Mouse (Mus musculus) lung, embryonic 15.5 days (tissue): ENCODE data around the gene Fgfr2. TPM values are rescaled to one million over a fixed set of nuclear protein-coding genes. Genes with fewer than 3 reads are reported as not detected.

Source experiments
- ATAC-seq: fragments of 200-750 bp; cut with Nextera tagmentation; 2 replicates; pipeline ENCODE4 v1.8.0; 2017; ENCODE audit warnings: moderate number of reproducible peaks, borderline replicate concordance; ENCODE audit not compliant: low FRiP score, low TSS enrichment; ENCODE audit errors: extremely low read depth
- H3K27ac ChIP-seq: fragments of 300-500 bp; sonication (generic); 2 replicates; pipeline ENCODE4 v1.5.1; 2015; ENCODE audit warnings: moderate library complexity, mild to moderate bottlenecking, inconsistent platforms
- H3K27me3 ChIP-seq: fragments of 300-500 bp; sonication (generic); 2 replicates; pipeline ENCODE4 v1.6.1; 2015; ENCODE audit warnings: inconsistent platforms
- H3K36me3 ChIP-seq: fragments of 300-500 bp; sonication (generic); 2 replicates; pipeline ENCODE4 v1.6.1; 2015; ENCODE audit warnings: inconsistent platforms
- H3K4me1 ChIP-seq: fragments of 300-500 bp; sonication (generic); 2 replicates; pipeline ENCODE4 v1.6.1; 2015; ENCODE audit warnings: inconsistent platforms
- H3K4me2 ChIP-seq: fragments of 300-500 bp; sonication (generic); 2 replicates; pipeline ENCODE4 v1.6.1; 2015; ENCODE audit warnings: inconsistent platforms, mild to moderate bottlenecking, moderate library complexity
- H3K4me3 ChIP-seq: fragments of 300-500 bp; sonication (generic); 2 replicates; pipeline ENCODE4 v1.5.1; 2015; ENCODE audit warnings: mild to moderate bottlenecking, inconsistent platforms
- H3K9ac ChIP-seq: fragments of 300-500 bp; sonication (generic); 2 replicates; pipeline ENCODE4 v1.6.1; 2015; ENCODE audit warnings: inconsistent platforms
- H3K9me3 ChIP-seq: fragments of 300-500 bp; sonication (generic); 2 replicates; pipeline ENCODE4 v1.6.1; 2016; ENCODE audit warnings: inconsistent platforms
- WGBS: fragments of 180-500 bp; shearing (Covaris S2); methylation state at CpG from one replicate; pipeline ENCODE4 v1.1.7; 2015; 5-methylcytosine and 5-hydroxymethylcytosine counted together
- polyA plus RNA-seq: library from polyadenylated mRNA; unstranded; fragments of >200 nt; fragmentation: Nextera tagmentation; extraction: Ambion mirVana; gene quantifications from 2 replicates; pipeline ENCODE4 v1.2.1, GENCODE M21; 2015

Fgfr2 gene
- polyA plus RNA-seq, 1 experiment from 2014 or later, result 160 TPM

- H3K27ac ChIP-seq, result peak overlapping the region; percentile 70
- WGBS, result 8% methylated on average over 5 of the region's 5 CpGs
- ATAC-seq, result peak; percentile 74
- no peaks in the 10 kb centered on the region for H3K9me3 ChIP-seq
- no peaks in the 10 kb centered on the region for H3K36me3 ChIP-seq
- no peak overlapping the region for H3K4me3 ChIP-seq
- peak overlapping the region; percentile 7; the same call in 1 of the 2 replicates for H3K4me2 ChIP-seq
- peaks cover 81% of the 10 kb centered on the region for H3K4me1 ChIP-seq
- no peaks in the 10 kb centered on the region for H3K27me3 ChIP-seq
- no peak overlapping the region for H3K9ac ChIP-seq
Measured at GRCm38 (mm10) chr7:132308537-132309191, 814.5 kb downstream of the Fgfr2 start.

GRCm38 (mm10) chr7:132307722-132308271 lies 815.4 kb downstream of the Fgfr2 start:
- no peak overlapping the region for H3K4me2 ChIP-seq
- H3K4me1 ChIP-seq, result peaks cover 81% of the 10 kb centered on the region
- no peaks in the 10 kb centered on the region for H3K9me3 ChIP-seq
- H3K9ac ChIP-seq, result no peak overlapping the region
- 40% methylated on average over 6 of the region's 6 CpGs for WGBS
- H3K27me3 ChIP-seq, result no peaks in the 10 kb centered on the region
- peak overlapping the region; percentile 70 for H3K27ac ChIP-seq
- no peak overlapping the region for H3K4me3 ChIP-seq
- H3K36me3 ChIP-seq, result no peaks in the 10 kb centered on the region
- ATAC-seq, result peak; percentile 31

- 89% methylated on average over 8 of the region's 8 CpGs for WGBS
- Histone ChIP-seq H3K4me1 (peaks cover 83% of the 10 kb centered on the region), H3K27me3 (no peaks in the 10 kb centered on the region), H3K9me3 (no peaks in the 10 kb centered on the region), H3K36me3 (no peaks in the 10 kb centered on the region), H3K9ac (no peak overlapping the region), H3K4me2 (no peak overlapping the region), H3K4me3 (no peak overlapping the region), H3K27ac (no peak overlapping the region)
- ATAC-seq, result no peak
Measured at GRCm38 (mm10) chr7:132306671-132307412, 816.3 kb downstream of the Fgfr2 start.

- Histone ChIP-seq H3K4me1 (peaks cover 90% of the 10 kb centered on the region), H3K4me3 (no peak overlapping the region), H3K4me2 (no peak overlapping the region), H3K27me3 (no peaks in the 10 kb centered on the region), H3K36me3 (no peaks in the 10 kb centered on the region), H3K27ac (peak overlapping the region; percentile 9; the same call in 1 of the 2 replicates), H3K9me3 (no peaks in the 10 kb centered on the region), H3K9ac (no peak overlapping the region)
- WGBS, result 72% methylated on average over 5 of the region's 5 CpGs
- no peak for ATAC-seq
Measured at GRCm38 (mm10) chr7:132305492-132306375, 817.4 kb downstream of the Fgfr2 start.

GRCm38 (mm10) chr7:132304424-132305085 lies 818.6 kb downstream of the Fgfr2 start:
- H3K4me2 ChIP-seq, result no peak overlapping the region
- no peak overlapping the region for H3K9ac ChIP-seq
- ATAC-seq, result no peak
- WGBS, result 53% methylated on average over 8 of the region's 8 CpGs
- H3K27me3 ChIP-seq, result no peaks in the 10 kb centered on the region
- H3K9me3 ChIP-seq, result no peaks in the 10 kb centered on the region
- no peak overlapping the region for H3K4me3 ChIP-seq
- no peak overlapping the region for H3K27ac ChIP-seq
- no peaks in the 10 kb centered on the region for H3K36me3 ChIP-seq
- peaks cover 90% of the 10 kb centered on the region for H3K4me1 ChIP-seq

GRCm38 (mm10) chr7:132303988-132304387 lies 819.2 kb downstream of the Fgfr2 start:
- no peaks in the 10 kb centered on the region for H3K27me3 ChIP-seq
- 49% methylated on average over 7 of the region's 7 CpGs for WGBS
- ATAC-seq, result no peak
- H3K9me3 ChIP-seq, result no peaks in the 10 kb centered on the region
- H3K4me2 ChIP-seq, result no peak overlapping the region
- H3K36me3 ChIP-seq, result no peaks in the 10 kb centered on the region
- H3K4me1 ChIP-seq, result peaks cover 90% of the 10 kb centered on the region
- no peak overlapping the region for H3K4me3 ChIP-seq
- no peak overlapping the region for H3K9ac ChIP-seq
- H3K27ac ChIP-seq, result no peak overlapping the region

- Histone ChIP-seq H3K4me1 (peaks cover 83% of the 10 kb centered on the region), H3K27ac (0 out of 2 replicates have a peak overlapping the region, but pooled peaks have one; percentile 4), H3K4me2 (no peak overlapping the region), H3K9me3 (no peaks in the 10 kb centered on the region), H3K27me3 (no peaks in the 10 kb centered on the region), H3K36me3 (no peaks in the 10 kb centered on the region), H3K4me3 (no peak overlapping the region), H3K9ac (no peak overlapping the region)
- 61% methylated on average over 8 of the region's 8 CpGs for WGBS
- ATAC-seq, result no peak
Measured at GRCm38 (mm10) chr7:132302508-132303241, 820.5 kb downstream of the Fgfr2 start.

- Histone ChIP-seq H3K4me2 (no peak overlapping the region), H3K4me1 (peaks cover 65% of the 10 kb centered on the region), H3K27me3 (no peaks in the 10 kb centered on the region), H3K9ac (no peak overlapping the region), H3K4me3 (no peak overlapping the region), H3K27ac (peak overlapping the region; percentile 65), H3K36me3 (no peaks in the 10 kb centered on the region), H3K9me3 (no peaks in the 10 kb centered on the region)
- 40% methylated on average over 5 of the region's 5 CpGs for WGBS
- ATAC-seq, result peak; percentile 43; the same call in 1 of the 2 replicates
Measured at GRCm38 (mm10) chr7:132299661-132300210, 823.4 kb downstream of the Fgfr2 start.

GRCm38 (mm10) chr7:132298412-132298990 lies 824.6 kb downstream of the Fgfr2 start:
- 80% methylated on average over 7 of the region's 7 CpGs for WGBS
- no peak for ATAC-seq
- Histone ChIP-seq H3K4me2 (no peak overlapping the region), H3K4me1 (peaks cover 53% of the 10 kb centered on the region), H3K27me3 (no peaks in the 10 kb centered on the region), H3K36me3 (no peaks in the 10 kb centered on the region), H3K27ac (no peak overlapping the region), H3K9ac (no peak overlapping the region), H3K4me3 (no peak overlapping the region), H3K9me3 (no peaks in the 10 kb centered on the region)

- WGBS, result 37% methylated on average over 4 of the region's 4 CpGs
- Histone ChIP-seq H3K9ac (no peak overlapping the region), H3K4me2 (no peak overlapping the region), H3K27me3 (no peaks in the 10 kb centered on the region), H3K4me3 (no peak overlapping the region), H3K27ac (no peak overlapping the region), H3K4me1 (peaks cover 36% of the 10 kb centered on the region), H3K9me3 (no peaks in the 10 kb centered on the region), H3K36me3 (no peaks in the 10 kb centered on the region)
- no peak for ATAC-seq
Measured at GRCm38 (mm10) chr7:132296661-132297443, 826.3 kb downstream of the Fgfr2 start.
